Mouse (Mus musculus) layer of hippocampus, adult 11-12 months (tissue): ENCODE measurements around the gene Myo3a.
"Not testable (repeated sequence)": the region's sequence is repeated elsewhere in the genome, so short reads cannot be mapped to it uniquely, and the experiment has no call there.

ENCODE experiments used
- DNase-seq: peaks from one replicate; pipeline ENCODE4 v3.0.0; 2022; ENCODE audit warnings: low spot score

The Myo3a gene

GRCm38 (mm10) chr2:22227308-22227707 is at the start of gene Myo3a:
Gene Myo3a, plus strand, starts transcription at chr2:22227503.
- no peak for DNase-seq

GRCm38 (mm10) chr2:22250462-22250861 is 23.2 kb downstream of the Myo3a start:
- no peak for DNase-seq

- DNase-seq, result no peak
These were observed 23.7 kb downstream of the Myo3a start for GRCm38 (mm10) chr2:22251045-22251444.

- DNase-seq, result no peak
These were observed 28.3 kb downstream of the Myo3a start for GRCm38 (mm10) chr2:22255600-22255999.

- no peak for DNase-seq
These were observed 44.3 kb downstream of the Myo3a start for GRCm38 (mm10) chr2:22271555-22271954.

GRCm38 (mm10) chr2:22285366-22285765 is 58.1 kb downstream of the Myo3a start:
- no peak for DNase-seq

- DNase-seq, result no peak
These were observed 58.5 kb downstream of the Myo3a start for GRCm38 (mm10) chr2:22285777-22286176.

GRCm38 (mm10) chr2:22293579-22294446 is 66.5 kb downstream of the Myo3a start:
- no peak for DNase-seq

GRCm38 (mm10) chr2:22294447-22294738 is 67.1 kb downstream of the Myo3a start:
- DNase-seq, result no peak

- no peak for DNase-seq
These were observed 70.6 kb downstream of the Myo3a start for GRCm38 (mm10) chr2:22297913-22298312.

GRCm38 (mm10) chr2:22338269-22338857 is 111.1 kb downstream of the Myo3a start:
- DNase-seq, result peak; percentile 3

GRCm38 (mm10) chr2:22410511-22410910 is 183.2 kb downstream of the Myo3a start:
- not testable (repeated sequence) for DNase-seq

- no peak for DNase-seq
These were observed 321.1 kb downstream of the Myo3a start for GRCm38 (mm10) chr2:22548421-22548820.

- not testable (repeated sequence) for DNase-seq
These were observed 360.3 kb downstream of the Myo3a start for GRCm38 (mm10) chr2:22587469-22588169.

GRCm38 (mm10) chr2:22588170-22588541 is 360.9 kb downstream of the Myo3a start:
- not testable (repeated sequence) for DNase-seq

- DNase-seq, result not testable (repeated sequence)
These were observed 361.5 kb downstream of the Myo3a start for GRCm38 (mm10) chr2:22588673-22589381.

- not testable (repeated sequence) for DNase-seq
These were observed 362.3 kb downstream of the Myo3a start for GRCm38 (mm10) chr2:22589382-22590205.

- DNase-seq, result no peak
These were observed 362.8 kb downstream of the Myo3a start for GRCm38 (mm10) chr2:22590206-22590490.

- no peak for DNase-seq
These were observed 390.6 kb downstream of the Myo3a start for GRCm38 (mm10) chr2:22617951-22618350.

GRCm38 (mm10) chr2:22619416-22619815 is 392.1 kb downstream of the Myo3a start:
- no peak for DNase-seq

GRCm38 (mm10) chr2:22620030-22620429 is 392.7 kb downstream of the Myo3a start:
- no peak for DNase-seq

- no peak for DNase-seq
These were observed 393.2 kb downstream of the Myo3a start for GRCm38 (mm10) chr2:22620534-22620933.
